20 mouse cellular contexts compared by ENCODE assay signal in genomic region chr11:96775063-96775462, GRCm38 (mm10). TPM values are rescaled to one million over a fixed set of nuclear protein-coding genes. Genes with fewer than 3 reads are reported as not detected.
DNase-seq lines count a peak whose midpoint lies in the region; ATAC-seq and TF ChIP-seq lines count a peak whose summit lies in the region.
"Had no signal": no experiment of that assay in that cellular context is flagged by ENCODE, and none has a peak within 500 bp of the region (broad histone marks: within the 10 kb centered on the region; RNA-seq: fewer than 3 reads in every experiment).

No protein-coding gene starts in this region.

- intact Hi-C loops in heart, adult 2 months (cut with DNase I), result loop anchor here (2.0 to 5.0 kb wide), 2 partner anchors 14 to 87 kb away; partner anchors contain the start of gene Cbx1

- no peak for ATAC-seq in heart, embryonic 12.5 days (ENCODE audit: insufficient number of reproducible peaks, low FRiP score)
- no peak for ATAC-seq in liver, postnatal 0 days
- no peak for ATAC-seq in liver, embryonic 12.5 days

- H3K4me3 ChIP-seq in heart, adult 2 months, result no peak overlapping the region
- no peak overlapping the region for H3K4me3 ChIP-seq in heart, embryonic 12.5 days
- no peak overlapping the region for H3K4me3 ChIP-seq in liver, postnatal 0 days (ENCODE audit: low read depth, low read length)
- H3K4me3 ChIP-seq in liver, embryonic 12.5 days, result no peak overlapping the region
- H3K4me3 ChIP-seq in ES-E14 (ENCODE audit: insufficient read depth in 1 of 2, low read depth in 1 of 2, low read length in 2 of 2, poor library complexity in 1 of 2, severe bottlenecking in 1 of 2) (no peak overlapping the region), macrophage (ENCODE audit: inconsistent target) (no peak overlapping the region)
- H3K4me3 ChIP-seq: heart, embryonic 15.5 days; left cerebral cortex, adult 2 months had no signal

- peak overlapping the region; percentile 75 for H3K27ac ChIP-seq in heart, adult 2 months
- H3K27ac ChIP-seq in heart, embryonic 12.5 days (ENCODE audit: poor library complexity, severe bottlenecking), result no peak overlapping the region
- H3K27ac ChIP-seq in liver, postnatal 0 days (ENCODE audit: low read depth), result 0 out of 2 replicates have a peak overlapping the region, but pooled peaks have one; percentile 1
- no peak overlapping the region for H3K27ac ChIP-seq in liver, embryonic 12.5 days
- H3K27ac ChIP-seq in ES-E14 (ENCODE audit: insufficient read depth, low read depth, low read length, poor library complexity, severe bottlenecking) (no peak overlapping the region), macrophage (0 out of 2 replicates have a peak overlapping the region, but pooled peaks have one; percentile 10)
- H3K27ac ChIP-seq: heart, embryonic 15.5 days; left cerebral cortex, adult 2 months had no signal

- H3K4me1 ChIP-seq in heart, adult 2 months (ENCODE audit: control insufficient read depth, insufficient read depth, low read length), result peaks cover 9% of the 10 kb centered on the region
- H3K4me1 ChIP-seq in heart, embryonic 12.5 days (replicated peaks), result peaks cover 10% of the 10 kb centered on the region
- peaks cover 15% of the 10 kb centered on the region for H3K4me1 ChIP-seq in liver, postnatal 0 days (ENCODE audit: insufficient read depth)
- peaks cover 17% of the 10 kb centered on the region for H3K4me1 ChIP-seq in liver, embryonic 12.5 days
- peaks cover 3 to 8% of the 10 kb centered on the region in 2 experiments; a peak in 2 of 4 replicates for H3K4me1 ChIP-seq in ES-E14 (ENCODE audit: control insufficient read depth in 2 of 2, insufficient read depth in 2 of 2, low read length in 2 of 2, poor library complexity in 1 of 2)

- no peak for DNase-seq in heart, adult 2 months
- DNase-seq in liver, postnatal 0 days, result no peak
- no peak for DNase-seq in ES-E14 (ENCODE audit: low read depth, low spot score)
- no peak for DNase-seq in embryo, embryonic 11 days
- DNase-seq in adrenal gland, adult (ENCODE audit: inconsistent age in 2 of 2, low spot score in 1 of 2), result no peak
- DNase-seq: adrenal gland, postnatal 10 days; cerebellum, adult 11 months; cerebellum, postnatal 25 days; kidney, adult 11 months; kidney, postnatal 10 days; left cerebral cortex, postnatal 4 days; liver; lung, adult 18-20 months; right cerebral cortex, postnatal 14 days; thymus, adult 2 months had no signal

- no peak overlapping the region for H3K4me2 ChIP-seq in heart, embryonic 12.5 days
- no peak overlapping the region for H3K4me2 ChIP-seq in liver, postnatal 0 days (ENCODE audit: low read depth, low read length)
- no peak overlapping the region for H3K4me2 ChIP-seq in liver, embryonic 12.5 days
- H3K4me2 ChIP-seq: heart, embryonic 15.5 days had no signal

- H3K27me3 ChIP-seq in heart, adult 2 months (ENCODE audit: control insufficient read depth, insufficient read depth, low read length), result no peaks in the 10 kb centered on the region
- H3K27me3 ChIP-seq in heart, embryonic 12.5 days (replicated peaks), result no peaks in the 10 kb centered on the region
- no peaks in the 10 kb centered on the region for H3K27me3 ChIP-seq in liver, postnatal 0 days (ENCODE audit: insufficient read depth, low read length)
- H3K27me3 ChIP-seq in liver, embryonic 12.5 days (replicated peaks), result no peaks in the 10 kb centered on the region
- H3K27me3 ChIP-seq: heart, embryonic 15.5 days had no signal

- H3K79me2 ChIP-seq in heart, adult 2 months (replicated peaks; ENCODE audit: control insufficient read depth, insufficient read depth, low read length), result no peaks in the 10 kb centered on the region
- peaks cover 33% of the 10 kb centered on the region for H3K79me2 ChIP-seq in macrophage (ENCODE audit: inconsistent target)

- TF ChIP-seq POLR2A in heart, adult 2 months (IDR thresholded peaks at IDR 0.05; ENCODE audit: insufficient read depth, low read depth, low read length), result no peak

- H3K9me3 ChIP-seq in heart, embryonic 12.5 days (replicated peaks), result no peaks in the 10 kb centered on the region
- H3K9me3 ChIP-seq in liver, postnatal 0 days (ENCODE audit: low read length), result no peaks in the 10 kb centered on the region
- H3K9me3 ChIP-seq in liver, embryonic 12.5 days (replicated peaks), result no peaks in the 10 kb centered on the region
- H3K9me3 ChIP-seq in ES-E14 (ENCODE audit: control insufficient read depth, insufficient read depth, low read depth, low read length), result no peaks in the 10 kb centered on the region
- H3K9me3 ChIP-seq: heart, embryonic 15.5 days had no signal

- no peak for TF ChIP-seq EP300 in heart, adult 2 months (IDR thresholded peaks at IDR 0.05; ENCODE audit: insufficient read depth, low read depth, low read length)
- no peak for TF ChIP-seq EP300 in liver, postnatal 0 days (IDR thresholded peaks at IDR 0.05; ENCODE audit: low read depth)

- whole genome bisulfite sequencing in heart, adult 2 months, result 58% methylated on average over 8 of the region's 8 CpGs
- WGBS in heart, embryonic 12.5 days, result 84% methylated on average over 8 of the region's 8 CpGs
- 89% methylated on average over 8 of the region's 8 CpGs for WGBS in liver, postnatal 0 days (ENCODE audit: insufficient replicate concordance)
- 85% methylated on average over 8 of the region's 8 CpGs for WGBS in liver, embryonic 12.5 days (ENCODE audit: insufficient replicate concordance)
- 95% methylated on average over 8 of the region's 8 CpGs for WGBS in macrophage (ENCODE audit: missing documents)

- TF ChIP-seq CTCF in heart, adult 2 months (IDR thresholded peaks at IDR 0.05), result no peak
- no peak for TF ChIP-seq CTCF in liver, postnatal 0 days (IDR thresholded peaks at IDR 0.05; ENCODE audit: low read depth)

- H3K36me3 ChIP-seq in heart, adult 2 months (ENCODE audit: control insufficient read depth, insufficient read depth, low read length), result 0 out of 2 replicates have a peak, but pooled peaks cover 2% of the 10 kb centered on the region
- H3K36me3 ChIP-seq in heart, embryonic 12.5 days, result peaks cover 38% of the 10 kb centered on the region
- H3K36me3 ChIP-seq in liver, postnatal 0 days (replicated peaks; ENCODE audit: insufficient read depth, low read length), result peaks cover 30% of the 10 kb centered on the region
- H3K36me3 ChIP-seq in liver, embryonic 12.5 days, result peaks cover 37% of the 10 kb centered on the region
- peaks cover 26% of the 10 kb centered on the region for H3K36me3 ChIP-seq in ES-E14 (ENCODE audit: control insufficient read depth, insufficient read depth, low read length, poor library complexity, severe bottlenecking)
- H3K36me3 ChIP-seq in macrophage (ENCODE audit: inconsistent target), result peaks cover 33% of the 10 kb centered on the region

- in situ Hi-C loops in ES-E14 (cut with MboI; ENCODE audit: low sequenced_read_pairs in 2 of 2, unreplicated experiment in 2 of 2), result no loop called here

- H3K9ac ChIP-seq in heart, adult 2 months (ENCODE audit: low read depth, low read length), result peak overlapping the region; percentile 55
- no peak overlapping the region for H3K9ac ChIP-seq in heart, embryonic 12.5 days
- H3K9ac ChIP-seq in liver, postnatal 0 days (replicated peaks), result no peak overlapping the region
- H3K9ac ChIP-seq in liver, embryonic 12.5 days, result no peak overlapping the region
- peak overlapping the region; percentile 22; the same call in 1 of the 2 replicates for H3K9ac ChIP-seq in ES-E14 (ENCODE audit: insufficient read depth, low read depth, low read length, poor library complexity, severe bottlenecking)
- H3K9ac ChIP-seq: heart, embryonic 15.5 days had no signal

TF ChIP-seq in ES-E14, 5 proteins besides CTCF, POLR2A, EP300 and RAD21 (continues in another document):
- no peak for TF ChIP-seq CHD2 (IDR thresholded peaks at IDR 0.05; ENCODE audit: low read depth, low read length)
- no peak for TF ChIP-seq HCFC1 (IDR thresholded peaks at IDR 0.05; ENCODE audit: borderline replicate concordance, insufficient read depth, low read length)
- no peak for TF ChIP-seq MAFK (IDR thresholded peaks at IDR 0.05; ENCODE audit: insufficient read depth, low read depth, low read length)

RNA-seq across cellular contexts. Expression of gene Snx11, which starts 2.3 kb away (rescaled TPM):
- 10 to 100 TPM; 11.6 to 12.5 TPM for total RNA-seq in heart, adult 2 months (2021)
- polyA plus RNA-seq in heart, adult 2 months (2012; rRNA removed), result 11.1 and 16.2 TPM in 2 replicates
- 14.3 and 14.7 TPM in 2 replicates for polyA plus RNA-seq in heart, embryonic 12.5 days (2016; fragmentation: Nextera tagmentation; extraction: Ambion mirVana)
- 7.0 and 7.5 TPM in 2 replicates for polyA plus RNA-seq in liver, postnatal 0 days (2015; fragmentation: Nextera tagmentation; extraction: Ambion mirVana)
- polyA plus RNA-seq in liver, embryonic 12.5 days (2016; fragmentation: Nextera tagmentation; extraction: Ambion mirVana), result 14.3 and 14.4 TPM in 2 replicates
- total RNA-seq in ES-E14 (2012; rRNA removed), result 55.6 and 57.6 TPM in 2 replicates
- 100 to 1,000 TPM; 101 to 284 (median 211) TPM for total RNA-seq in macrophage (2018; cell fraction: chromatin; rRNA removed)
- total RNA-seq in macrophage (2018; cell fraction: cytosol; rRNA removed), result 10 to 100 TPM in 25 of 26 experiments, 1 to 10 TPM in 1; 9.6 to 32.1 (median 18.4) TPM
- total RNA-seq in macrophage (2018; cell fraction: nucleus; rRNA removed), result 100 to 1,000 TPM in 15 of 26 experiments, 10 to 100 TPM in 11; 57.9 to 199 (median 104) TPM
- polyA plus RNA-seq in macrophage (2018), result 14.2 to 28.6 TPM (median 20.6 TPM) in 3 replicates

RNA-seq across cellular contexts. Expression of gene Cbx1, which starts 13.9 kb away (rescaled TPM):
- total RNA-seq in heart, adult 2 months (2021), result 10 to 100 TPM; 34.8 to 36.9 TPM
- polyA plus RNA-seq in heart, adult 2 months (2012; rRNA removed), result 8.4 and 11.1 TPM in 2 replicates
- 57.9 and 61.0 TPM in 2 replicates for polyA plus RNA-seq in heart, embryonic 12.5 days (2016; fragmentation: Nextera tagmentation; extraction: Ambion mirVana)
- 20.7 and 24.9 TPM in 2 replicates for polyA plus RNA-seq in liver, postnatal 0 days (2015; fragmentation: Nextera tagmentation; extraction: Ambion mirVana)
- 51.6 and 52.4 TPM in 2 replicates for polyA plus RNA-seq in liver, embryonic 12.5 days (2016; fragmentation: Nextera tagmentation; extraction: Ambion mirVana)
- total RNA-seq in ES-E14 (2012; rRNA removed), result 112 and 153 TPM in 2 replicates
- 10 to 100 TPM; 20.3 to 98.2 (median 50.7) TPM for total RNA-seq in macrophage (2018; cell fraction: chromatin; rRNA removed)
- 10 to 100 TPM; 25.5 to 43.3 (median 36.3) TPM for total RNA-seq in macrophage (2018; cell fraction: cytosol; rRNA removed)
- total RNA-seq in macrophage (2018; cell fraction: nucleus; rRNA removed), result 10 to 100 TPM; 17.8 to 78.4 (median 39.7) TPM
- polyA plus RNA-seq in macrophage (2018), result 40.5 to 73.7 TPM (median 45.0 TPM) in 3 replicates

RNA-seq across cellular contexts. Expression of gene Nfe2l1, which starts 54.7 kb away (rescaled TPM):
- total RNA-seq in heart, adult 2 months (2021), result 100 to 1,000 TPM; 395 to 436 TPM
- polyA plus RNA-seq in heart, adult 2 months (2012; rRNA removed), result 397 and 529 TPM in 2 replicates
- polyA plus RNA-seq in heart, embryonic 12.5 days (2016; fragmentation: Nextera tagmentation; extraction: Ambion mirVana), result 85.8 and 89.7 TPM in 2 replicates
- 17.6 and 22.1 TPM in 2 replicates for polyA plus RNA-seq in liver, postnatal 0 days (2015; fragmentation: Nextera tagmentation; extraction: Ambion mirVana)
- polyA plus RNA-seq in liver, embryonic 12.5 days (2016; fragmentation: Nextera tagmentation; extraction: Ambion mirVana), result 26.7 and 32.4 TPM in 2 replicates
- total RNA-seq in ES-E14 (2012; rRNA removed), result 166 and 208 TPM in 2 replicates
- 100 to 1,000 TPM in 25 of 26 experiments, 10 to 100 TPM in 1; 97.9 to 361 (median 196) TPM for total RNA-seq in macrophage (2018; cell fraction: chromatin; rRNA removed)
- 100 to 1,000 TPM in 25 of 26 experiments, 10 to 100 TPM in 1; 98.7 to 304 (median 159) TPM for total RNA-seq in macrophage (2018; cell fraction: cytosol; rRNA removed)
- total RNA-seq in macrophage (2018; cell fraction: nucleus; rRNA removed), result 100 to 1,000 TPM; 116 to 523 (median 261) TPM
- polyA plus RNA-seq in macrophage (2018), result 85.5 to 118 TPM (median 95.5 TPM) in 3 replicates

Comparison
In these comparisons a context has a peak if more than half of its experiments do, and no peak if none do; other contexts are left out.
1. H3K27ac ChIP-seq: peak in heart, adult 2 months (single experiment), liver, postnatal 0 days (single experiment) and macrophage (single experiment); none in heart, embryonic 12.5 days (single experiment), liver, embryonic 12.5 days (single experiment) and ES-E14 (single experiment).
2. H3K9ac ChIP-seq: peak in heart, adult 2 months (single experiment) and ES-E14 (single experiment); none in heart, embryonic 12.5 days (single experiment), liver, postnatal 0 days (single experiment) and liver, embryonic 12.5 days (single experiment).